Mouse (Mus musculus) testis, adult 2 months (tissue): Measurements from ENCODE around the gene Slc8a2.

Experiments
- CTCF ChIP-seq: fragments of 200-500 bp; IDR thresholded peaks from 2 replicates; pipeline ENCODE4 v1.5.1; 2012; ENCODE audit warnings: low read depth, mild to moderate bottlenecking, inconsistent platforms, low read length, moderate library complexity; ENCODE audit not compliant: control insufficient read depth, insufficient read depth, insufficient replicate concordance
- POLR2A ChIP-seq: fragments of 200-500 bp; IDR thresholded peaks from 2 replicates; pipeline ENCODE4 v1.6.1; 2012; ENCODE audit warnings: low read depth, mild to moderate bottlenecking, inconsistent platforms, low read length, moderate library complexity; ENCODE audit not compliant: control insufficient read depth

DNA sequence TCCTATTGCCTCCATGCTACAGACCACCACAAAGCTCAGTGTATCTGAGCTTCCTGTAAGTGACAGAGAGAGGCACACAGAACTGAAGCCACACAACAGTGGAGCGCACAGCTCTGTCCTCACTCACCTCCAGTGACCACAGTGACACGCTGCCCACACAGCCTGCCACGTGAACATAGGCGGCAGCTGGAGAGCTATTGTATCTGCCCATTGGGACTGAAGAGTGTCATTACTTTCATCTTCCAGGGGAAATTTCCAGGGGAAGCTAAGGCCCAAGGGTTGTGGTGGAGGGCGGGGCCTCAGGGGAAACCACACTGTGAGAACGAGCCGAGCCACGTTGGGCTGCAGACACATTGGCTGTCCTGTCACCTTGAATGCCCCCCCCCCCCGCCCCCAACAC lies 75.2 kb downstream of the Slc8a2 start:
- TF ChIP-seq POLR2A (no peak), CTCF (no peak)
